Comparison of ENCODE assay signal across 11 mouse cellular contexts in genomic region chr5:101537518-101538380, GRCm38 (mm10).
DNase-seq lines count a peak whose midpoint lies in the region; ATAC-seq and TF ChIP-seq lines count a peak whose summit lies in the region.
"Had no signal": no experiment of that assay in that cellular context is flagged by ENCODE, and none has a peak within 500 bp of the region (broad histone marks: within the 10 kb centered on the region; RNA-seq: fewer than 3 reads in every experiment).

No protein-coding gene starts in this region.

- no peaks in the 10 kb centered on the region for H3K9me3 ChIP-seq in kidney, embryonic 14.5 days (ENCODE audit: control insufficient read depth, low read length)
- H3K9me3 ChIP-seq in hindbrain, postnatal 0 days (ENCODE audit: low read length), result no peaks in the 10 kb centered on the region
- no peaks in the 10 kb centered on the region for H3K9me3 ChIP-seq in neural tube, embryonic 11.5 days (ENCODE audit: control insufficient read depth, low read length)

- DNase-seq in kidney, adult 11 months, result no peak
- peak; percentile 45 for DNase-seq in embryo, embryonic 9.5 days (ENCODE audit: extremely low spot score)
- no peak for DNase-seq in hindbrain, postnatal 0 days (ENCODE audit: low spot score)
- peak; percentile 63 for DNase-seq in neural tube, embryonic 11.5 days (ENCODE audit: low spot score)
- DNase-seq in thymus, postnatal 10 days (ENCODE audit: low spot score in 2 of 2), result no peak
- no peak for DNase-seq in layer of hippocampus, adult 8-10 months (ENCODE audit: low spot score in 2 of 2)
- DNase-seq: lung, adult 2 months; right cerebral cortex, postnatal 14 days had no signal

- peaks cover 34% of the 10 kb centered on the region for H3K27me3 ChIP-seq in kidney, embryonic 14.5 days (ENCODE audit: control insufficient read depth, insufficient read depth, low read length)
- peaks cover 81% of the 10 kb centered on the region for H3K27me3 ChIP-seq in hindbrain, postnatal 0 days (ENCODE audit: insufficient read depth, low read length)
- peaks cover 87% of the 10 kb centered on the region for H3K27me3 ChIP-seq in neural tube, embryonic 11.5 days (ENCODE audit: control insufficient read depth, insufficient read depth, low read length)

- no peak for TF ChIP-seq CTCF in hindbrain, postnatal 0 days (IDR thresholded peaks at IDR 0.05; ENCODE audit: low read depth)

- 4% methylated on average over 23 of the region's 23 CpGs for WGBS in kidney, embryonic 14.5 days
- 5% methylated on average over 23 of the region's 23 CpGs for WGBS in hindbrain, postnatal 0 days
- 3% methylated on average over 23 of the region's 23 CpGs for WGBS in neural tube, embryonic 11.5 days

- H3K4me3 ChIP-seq in kidney, embryonic 14.5 days (ENCODE audit: low read length), result 0 out of 2 replicates have a peak overlapping the region, but pooled peaks have one; percentile 3
- H3K4me3 ChIP-seq in hindbrain, postnatal 0 days (ENCODE audit: low read length), result peak overlapping the region; percentile 3; the same call in 1 of the 2 replicates
- no peak overlapping the region for H3K4me3 ChIP-seq in neural tube, embryonic 11.5 days (ENCODE audit: low read depth, low read length)

- no peaks in the 10 kb centered on the region for H3K36me3 ChIP-seq in kidney, embryonic 14.5 days (ENCODE audit: control insufficient read depth, insufficient read depth, low read length)
- no peaks in the 10 kb centered on the region for H3K36me3 ChIP-seq in hindbrain, postnatal 0 days (ENCODE audit: insufficient read depth, low read length)
- no peaks in the 10 kb centered on the region for H3K36me3 ChIP-seq in neural tube, embryonic 11.5 days (ENCODE audit: control insufficient read depth, insufficient read depth, low read length)
- H3K36me3 ChIP-seq: G1E had no signal

- H3K27ac ChIP-seq in kidney, embryonic 14.5 days (ENCODE audit: low read depth, low read length), result no peak overlapping the region
- H3K27ac ChIP-seq in hindbrain, postnatal 0 days, result no peak overlapping the region
- no peak overlapping the region for H3K27ac ChIP-seq in neural tube, embryonic 11.5 days (ENCODE audit: low read depth, low read length)

- H3K4me1 ChIP-seq in kidney, embryonic 14.5 days (ENCODE audit: control insufficient read depth, insufficient read depth, low read length), result no peaks in the 10 kb centered on the region
- H3K4me1 ChIP-seq in hindbrain, postnatal 0 days (ENCODE audit: insufficient read depth, low read length), result no peaks in the 10 kb centered on the region
- H3K4me1 ChIP-seq in neural tube, embryonic 11.5 days (ENCODE audit: control insufficient read depth, insufficient read depth, low read length), result peaks cover 9% of the 10 kb centered on the region

- no peak overlapping the region for H3K9ac ChIP-seq in kidney, embryonic 14.5 days (ENCODE audit: low read depth, low read length)
- no peak overlapping the region for H3K9ac ChIP-seq in hindbrain, postnatal 0 days (replicated peaks; ENCODE audit: low read length)
- no peak overlapping the region for H3K9ac ChIP-seq in neural tube, embryonic 11.5 days (ENCODE audit: low read length)

- ATAC-seq in kidney, embryonic 14.5 days (ENCODE audit: low FRiP score, low TSS enrichment), result peak; percentile 52; the same call in 1 of the 2 replicates
- no peak for ATAC-seq in hindbrain, postnatal 0 days
- ATAC-seq in neural tube, embryonic 11.5 days (ENCODE audit: insufficient read depth, low FRiP score, low TSS enrichment), result peak; percentile 71
- no peak for ATAC-seq in monocyte, adult 5-6 weeks (replicated peaks; ENCODE audit: insufficient number of reproducible peaks, low FRiP score, low TSS enrichment, poor library complexity, severe bottlenecking)

- H3K4me2 ChIP-seq in kidney, embryonic 14.5 days (replicated peaks; ENCODE audit: low read depth, low read length), result peak overlapping the region; percentile 10
- H3K4me2 ChIP-seq in hindbrain, postnatal 0 days (ENCODE audit: low read depth, low read length), result peak overlapping the region; percentile 36
- peak overlapping the region; percentile 22; the same call in 1 of the 2 replicates for H3K4me2 ChIP-seq in neural tube, embryonic 11.5 days (ENCODE audit: low read depth)

Comparison
In these comparisons a context has a peak if more than half of its experiments do, and no peak if none do; other contexts are left out.
1. ATAC-seq: peak in kidney, embryonic 14.5 days (single experiment) and neural tube, embryonic 11.5 days (single experiment); none in hindbrain, postnatal 0 days (single experiment) and monocyte, adult 5-6 weeks (single experiment).
2. DNase-seq: peak in embryo, embryonic 9.5 days (single experiment) and neural tube, embryonic 11.5 days (single experiment); none in kidney, adult 11 months (single experiment), hindbrain, postnatal 0 days (single experiment), thymus, postnatal 10 days (0 of 2) and layer of hippocampus, adult 8-10 months (0 of 2).
3. Peak in every context shown above with its lines, with median percentiles within 50 percentile points of each other: H3K4me2 ChIP-seq.